Mouse (Mus musculus) midbrain, embryonic 13.5 days (tissue): ENCODE data around the gene Lce3f. TPM values are rescaled to one million over a fixed set of nuclear protein-coding genes. Genes with fewer than 3 reads are reported as not detected.

Experiments used
- ATAC-seq: fragments of 200-750 bp; cut with Nextera tagmentation; 2 replicates; pipeline ENCODE4 v1.8.0; 2017; ENCODE audit warnings: mild to moderate bottlenecking, moderate TSS enrichment, moderate library complexity
- H3K27ac ChIP-seq: fragments of 300-500 bp; sonication (generic); 2 replicates; pipeline ENCODE4 v1.5.1; 2015; ENCODE audit warnings: inconsistent platforms, mild to moderate bottlenecking, moderate library complexity
- H3K27me3 ChIP-seq: fragments of 300-500 bp; sonication (generic); 2 replicates; pipeline ENCODE4 v1.6.1; 2015; ENCODE audit warnings: mild to moderate bottlenecking, inconsistent platforms
- H3K36me3 ChIP-seq: fragments of 300-500 bp; sonication (generic); 2 replicates; pipeline ENCODE4 v1.6.1; 2015; ENCODE audit warnings: mild to moderate bottlenecking, inconsistent platforms
- H3K4me1 ChIP-seq: fragments of 300-500 bp; sonication (generic); replicated peaks from 2 replicates; pipeline ENCODE4 v1.6.1; 2015; ENCODE audit warnings: inconsistent platforms
- H3K4me2 ChIP-seq: fragments of 300-500 bp; sonication (generic); replicated peaks from 2 replicates; pipeline ENCODE4 v1.6.1; 2015; ENCODE audit warnings: moderate library complexity, mild to moderate bottlenecking, inconsistent platforms
- H3K4me3 ChIP-seq: fragments of 300-500 bp; sonication (generic); replicated peaks from 2 replicates; pipeline ENCODE4 v1.5.1; 2015; ENCODE audit warnings: mild to moderate bottlenecking, inconsistent platforms
- H3K9ac ChIP-seq: fragments of 300-500 bp; sonication (generic); replicated peaks from 2 replicates; pipeline ENCODE4 v1.6.1; 2015; ENCODE audit warnings: mild to moderate bottlenecking, inconsistent platforms
- H3K9me3 ChIP-seq: fragments of 300-500 bp; sonication (generic); 2 replicates; pipeline ENCODE4 v1.6.1; 2016; ENCODE audit warnings: mild to moderate bottlenecking, inconsistent platforms
- WGBS: fragments of 180-500 bp; shearing (Covaris S2); methylation state at CpG from one replicate; pipeline ENCODE4 v1.1.7; 2015; 5-methylcytosine and 5-hydroxymethylcytosine counted together
- polyA plus RNA-seq: library from polyadenylated mRNA; unstranded; fragments of >200 nt; fragmentation: Nextera tagmentation; extraction: Ambion mirVana; gene quantifications from 2 replicates; pipeline ENCODE4 v1.2.1, GENCODE M21; 2015

Gene Lce3f
- polyA plus RNA-seq, result not detected in 2 replicates

- Histone ChIP-seq H3K4me1 (no peaks in the 10 kb centered on the region), H3K4me3 (no peak within 1 kb of the TSS), H3K9ac (no peak within 1 kb of the TSS), H3K4me2 (no peak within 1 kb of the TSS), H3K27ac (no peak within 1 kb of the TSS), H3K9me3 (no peaks in the 10 kb centered on the region), H3K36me3 (no peaks in the 10 kb centered on the region), H3K27me3 (no peaks in the 10 kb centered on the region)
- no peak for ATAC-seq
Observed at GRCm38 (mm10) chr3:92991926-92992325, at the start of gene Lce3f. TSS of gene Lce3f (plus strand) at chr3:92992226.

- Histone ChIP-seq H3K9me3 (no peaks in the 10 kb centered on the region), H3K27ac (no peak within 1 kb of the TSS), H3K36me3 (no peaks in the 10 kb centered on the region), H3K4me3 (no peak within 1 kb of the TSS), H3K27me3 (no peaks in the 10 kb centered on the region), H3K4me1 (no peaks in the 10 kb centered on the region), H3K9ac (no peak within 1 kb of the TSS), H3K4me2 (no peak within 1 kb of the TSS)
- 85% methylated on average over 1 of the region's 1 CpGs for WGBS
- no peak for ATAC-seq
Observed at GRCm38 (mm10) chr3:92944186-92944585, 47.8 kb upstream of the Lce3f start, which contains the start of gene Lce3c. TSS of gene Lce3c (plus strand) at chr3:92944486.

- Histone ChIP-seq H3K4me1 (no peaks in the 10 kb centered on the region), H3K9ac (no peak within 1 kb of the TSS), H3K4me2 (no peak within 1 kb of the TSS), H3K4me3 (no peak within 1 kb of the TSS), H3K27me3 (no peaks in the 10 kb centered on the region), H3K9me3 (no peaks in the 10 kb centered on the region), H3K36me3 (no peaks in the 10 kb centered on the region), H3K27ac (no peak within 1 kb of the TSS)
- no peak for ATAC-seq
- WGBS, result 100% methylated on average over 1 of the region's 1 CpGs
Observed at GRCm38 (mm10) chr3:92957090-92957489, 34.9 kb upstream of the Lce3f start, which contains the start of gene Lce3d. TSS of gene Lce3d (plus strand) at chr3:92957390.

GRCm38 (mm10) chr3:92966761-92967160 is 25.3 kb upstream of the Lce3f start, which contains the start of gene Lce3e:
TSS of gene Lce3e (plus strand) at chr3:92967061.
- H3K9me3 ChIP-seq, result no peaks in the 10 kb centered on the region
- no peak within 1 kb of the TSS for H3K4me2 ChIP-seq
- H3K4me1 ChIP-seq, result no peaks in the 10 kb centered on the region
- no peak for ATAC-seq
- H3K4me3 ChIP-seq, result no peak within 1 kb of the TSS
- no peak within 1 kb of the TSS for H3K27ac ChIP-seq
- 96% methylated on average over 2 of the region's 2 CpGs for WGBS
- H3K36me3 ChIP-seq, result no peaks in the 10 kb centered on the region
- H3K27me3 ChIP-seq, result no peaks in the 10 kb centered on the region
- no peak within 1 kb of the TSS for H3K9ac ChIP-seq

GRCm38 (mm10) chr3:92978484-92978883 is 13.5 kb upstream of the Lce3f start:
- H3K36me3 ChIP-seq, result no peaks in the 10 kb centered on the region
- H3K9ac ChIP-seq, result no peak overlapping the region
- H3K4me1 ChIP-seq, result no peaks in the 10 kb centered on the region
- WGBS, result 58% methylated on average over 2 of the region's 2 CpGs
- H3K9me3 ChIP-seq, result no peaks in the 10 kb centered on the region
- H3K27me3 ChIP-seq, result no peaks in the 10 kb centered on the region
- no peak overlapping the region for H3K4me2 ChIP-seq
- no peak overlapping the region for H3K27ac ChIP-seq
- ATAC-seq, result no peak
- H3K4me3 ChIP-seq, result no peak overlapping the region

- Histone ChIP-seq H3K9ac (no peak overlapping the region), H3K4me1 (no peaks in the 10 kb centered on the region), H3K27ac (no peak overlapping the region), H3K36me3 (no peaks in the 10 kb centered on the region), H3K4me3 (no peak overlapping the region), H3K4me2 (no peak overlapping the region), H3K9me3 (no peaks in the 10 kb centered on the region), H3K27me3 (no peaks in the 10 kb centered on the region)
- WGBS, result 3% methylated on average over 7 of the region's 7 CpGs
- ATAC-seq, result peak; percentile 93
Observed at GRCm38 (mm10) chr3:92998691-92999090, 6.7 kb downstream of the Lce3f start.

GRCm38 (mm10) chr3:93000621-93001020 is 8.6 kb downstream of the Lce3f start:
- no peak overlapping the region for H3K4me2 ChIP-seq
- H3K27ac ChIP-seq, result no peak overlapping the region
- no peaks in the 10 kb centered on the region for H3K9me3 ChIP-seq
- H3K4me1 ChIP-seq, result no peaks in the 10 kb centered on the region
- ATAC-seq, result no peak
- no peaks in the 10 kb centered on the region for H3K27me3 ChIP-seq
- H3K36me3 ChIP-seq, result no peaks in the 10 kb centered on the region
- H3K4me3 ChIP-seq, result no peak overlapping the region
- no peak overlapping the region for H3K9ac ChIP-seq
- 86% methylated on average over 3 of the region's 3 CpGs for WGBS

- Histone ChIP-seq H3K4me1 (no peaks in the 10 kb centered on the region), H3K27me3 (no peaks in the 10 kb centered on the region)
- 0 out of 2 replicates have a peak, but pooled peaks have one; percentile 40 for ATAC-seq
Observed at GRCm38 (mm10) chr3:93002843-93003242, 10.8 kb downstream of the Lce3f start.

GRCm38 (mm10) chr3:93014378-93014801 is 22.4 kb downstream of the Lce3f start:
- H3K4me2 ChIP-seq, result peak overlapping the region; percentile 75
- H3K9ac ChIP-seq, result peak overlapping the region; percentile 65
- H3K4me1 ChIP-seq, result peaks cover 7% of the 10 kb centered on the region
- peak overlapping the region; percentile 48 for H3K4me3 ChIP-seq
- H3K27me3 ChIP-seq, result peaks cover 5% of the 10 kb centered on the region; the same call in 1 of the 2 replicates
- H3K36me3 ChIP-seq, result no peaks in the 10 kb centered on the region
- no peaks in the 10 kb centered on the region for H3K9me3 ChIP-seq
- under 1% methylated on average over 24 of the region's 24 CpGs for WGBS
- ATAC-seq, result peak; percentile 88
- H3K27ac ChIP-seq, result peak overlapping the region; percentile 27; the same call in 1 of the 2 replicates

More at GRCm38 (mm10) chr3:93002843-93003242, 10.8 kb downstream of the Lce3f start:
- Histone ChIP-seq H3K27ac (no peak overlapping the region), H3K36me3 (no peaks in the 10 kb centered on the region), H3K4me2 (no peak overlapping the region), H3K9me3 (no peaks in the 10 kb centered on the region), H3K4me3 (no peak overlapping the region), H3K9ac (no peak overlapping the region)
- WGBS, result 72% methylated on average over 4 of the region's 4 CpGs

- 11% methylated on average over 5 of the region's 5 CpGs for WGBS
- Histone ChIP-seq H3K4me3 (peak overlapping the region; percentile 48), H3K9ac (peak overlapping the region; percentile 65), H3K4me2 (peak overlapping the region; percentile 75), H3K36me3 (no peaks in the 10 kb centered on the region), H3K27me3 (peaks cover 5% of the 10 kb centered on the region; the same call in 1 of the 2 replicates), H3K27ac (peak overlapping the region; percentile 27; the same call in 1 of the 2 replicates), H3K9me3 (no peaks in the 10 kb centered on the region), H3K4me1 (peaks cover 7% of the 10 kb centered on the region)
- peak; percentile 34; the same call in 1 of the 2 replicates for ATAC-seq
Observed at GRCm38 (mm10) chr3:93014871-93015270, 22.8 kb downstream of the Lce3f start.

- Histone ChIP-seq H3K27ac (peak within 1 kb of the TSS; percentile 27; the same call in 1 of the 2 replicates), H3K4me2 (peak within 1 kb of the TSS; percentile 75), H3K4me1 (peaks cover 7% of the 10 kb centered on the region), H3K9ac (peak within 1 kb of the TSS; percentile 65), H3K4me3 (peak within 1 kb of the TSS; percentile 48), H3K9me3 (no peaks in the 10 kb centered on the region), H3K27me3 (peaks cover 5% of the 10 kb centered on the region; the same call in 1 of the 2 replicates), H3K36me3 (no peaks in the 10 kb centered on the region)
- WGBS, result 41% methylated on average over 4 of the region's 4 CpGs
- ATAC-seq, result 0 out of 2 replicates have a peak, but pooled peaks have one; percentile 28
Observed at GRCm38 (mm10) chr3:93015460-93016104, 23.6 kb downstream of the Lce3f start, which contains the start of gene Crct1. TSS of gene Crct1 (minus strand) at chr3:93015687.

GRCm38 (mm10) chr3:93018960-93019359 is 26.9 kb downstream of the Lce3f start, which contains the start of gene Lce1m:
TSS of gene Lce1m (minus strand) at chr3:93019060.
- H3K4me2 ChIP-seq, result no peak within 1 kb of the TSS
- WGBS, result 100% methylated on average over 2 of the region's 2 CpGs
- no peak within 1 kb of the TSS for H3K9ac ChIP-seq
- no peak for ATAC-seq
- H3K36me3 ChIP-seq, result no peaks in the 10 kb centered on the region
- no peak within 1 kb of the TSS for H3K4me3 ChIP-seq
- H3K4me1 ChIP-seq, result peaks cover 7% of the 10 kb centered on the region
- H3K27ac ChIP-seq, result no peak within 1 kb of the TSS
- H3K27me3 ChIP-seq, result peaks cover 5% of the 10 kb centered on the region; the same call in 1 of the 2 replicates
- H3K9me3 ChIP-seq, result no peaks in the 10 kb centered on the region
